Mouse (Mus musculus): ENCODE measurements at regions not wholly inside any gene's neighbourhood (a gene's known extent, or its start where the extent isn't known, plus 50 kb on each side); places are given as distances from the start of the nearest gene placed in this dataset.

DNA sequence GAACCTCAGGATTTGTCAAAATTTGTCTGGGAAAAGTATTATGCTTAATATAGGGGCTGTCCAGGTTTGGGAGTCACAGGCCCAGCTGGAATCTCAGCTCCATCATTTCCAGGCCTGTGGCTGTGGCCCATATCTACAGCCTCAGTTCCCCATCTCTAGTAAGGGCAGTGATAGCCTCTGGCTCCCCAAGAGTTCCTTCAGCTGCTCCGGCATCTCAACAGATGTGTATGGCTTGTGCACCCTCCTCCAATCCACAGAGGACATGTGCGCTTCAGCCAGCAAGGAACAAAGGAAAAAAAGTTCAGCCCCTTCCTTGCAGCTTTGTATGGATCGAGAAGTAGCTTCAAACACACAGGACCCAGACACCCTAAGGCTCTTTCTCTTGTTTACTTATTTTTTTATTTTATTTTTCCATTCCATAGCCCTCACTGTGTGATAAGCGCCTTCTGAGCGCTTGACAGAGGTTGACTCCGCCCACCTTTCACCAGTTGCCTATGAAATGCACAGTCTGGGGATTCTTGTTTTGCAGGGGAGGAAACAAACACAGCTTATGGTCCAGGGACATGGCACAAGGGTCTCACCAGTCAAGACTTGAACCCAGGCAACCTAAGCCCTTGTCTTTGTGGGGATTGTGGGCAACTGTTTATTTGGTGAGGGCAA is 222.3 kb upstream of the Klf3 start (continued):
- no peak for TF ChIP-seq USF2 (IDR thresholded peaks at IDR 0.05; ENCODE audit: borderline replicate concordance in 1 of 2, insufficient read depth in 1 of 2, low read depth in 1 of 2, low read length in 2 of 2)
- no peak for TF ChIP-seq SMC3 (IDR thresholded peaks at IDR 0.05; ENCODE audit: low read depth, low read length)
- TF ChIP-seq MYB (IDR thresholded peaks at IDR 0.05; ENCODE audit: low read depth, low read length) = no peak
- TF ChIP-seq EP300 (IDR thresholded peaks at IDR 0.05; ENCODE audit: low read depth in 1 of 2, low read length in 2 of 2) = no peak
- no peak for TF ChIP-seq GABPA (IDR thresholded peaks at IDR 0.05; ENCODE audit: low read depth, low read length)
- no peak for TF ChIP-seq MEF2A (IDR thresholded peaks at IDR 0.05; ENCODE audit: extremely low read depth, insufficient replicate concordance, low read depth, low read length, poor library complexity, severe bottlenecking)
- no peak for TF ChIP-seq ZC3H11A (IDR thresholded peaks at IDR 0.05; ENCODE audit: low read depth, low read length)
- no peak for TF ChIP-seq BHLHE40 (IDR thresholded peaks at IDR 0.05; ENCODE audit: borderline replicate concordance, low read depth, low read length)
- TF ChIP-seq GATA1 (IDR thresholded peaks at IDR 0.05; ENCODE audit: low read depth, low read length) = peak; percentile 28; the same call in 1 of the 2 replicates
- no peak for TF ChIP-seq CHD2 (IDR thresholded peaks at IDR 0.05; ENCODE audit: low read length)
- TF ChIP-seq POLR2A (IDR thresholded peaks at IDR 0.05; ENCODE audit: control insufficient read depth in 1 of 2, insufficient read depth in 1 of 2, low read depth in 1 of 2, low read length in 2 of 2, poor library complexity in 1 of 2) = no peak

DNA sequence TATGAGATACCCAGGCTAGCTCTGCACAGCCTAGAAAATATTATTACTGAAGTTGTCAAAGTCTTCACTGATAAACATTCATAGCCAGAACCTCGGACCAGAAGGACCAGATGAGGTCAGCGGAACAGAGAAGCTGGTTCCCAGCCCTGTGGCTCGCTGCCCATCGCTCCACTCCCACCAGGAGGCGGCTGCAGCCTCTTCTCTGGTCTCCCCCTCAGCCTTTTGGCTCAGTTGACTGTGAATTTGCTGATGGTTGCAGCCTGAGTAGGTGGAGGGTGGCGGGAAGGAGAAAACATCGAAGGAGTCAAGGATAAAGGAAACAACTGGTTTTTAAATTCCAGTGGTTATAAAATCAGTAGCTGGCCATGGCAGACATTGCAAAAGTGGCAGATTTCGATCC is 221.7 kb upstream of the Klf3 start:
- Histone ChIP-seq H3K9ac (ENCODE audit: control insufficient read depth, low read depth, low read length, poor library complexity, severe bottlenecking) (no peak overlapping the region), H3K4me1 (ENCODE audit: control insufficient read depth in 1 of 2, insufficient read depth in 2 of 2, low read length in 2 of 2) (peaks cover 28 to 44% of the 10 kb centered on the region in 2 experiments), H3K36me3 (ENCODE audit: control insufficient read depth in 1 of 2, insufficient read depth in 2 of 2, low read length in 2 of 2) (peaks cover 0 to 36% of the 10 kb centered on the region in 2 experiments; a peak in 2 of 4 replicates)

More for the DNA sequence above, 221.7 kb upstream of the Klf3 start:
- TF ChIP-seq MAZ (IDR thresholded peaks at IDR 0.05; ENCODE audit: low read depth, low read length) (no peak), MEF2A (IDR thresholded peaks at IDR 0.05; ENCODE audit: extremely low read depth, insufficient replicate concordance, low read depth, low read length, poor library complexity, severe bottlenecking) (no peak), MYC (IDR thresholded peaks at IDR 0.05; ENCODE audit: low read depth, low read length) (no peak), HCFC1 (IDR thresholded peaks at IDR 0.05; ENCODE audit: low read depth, low read length) (no peak), ZC3H11A (IDR thresholded peaks at IDR 0.05; ENCODE audit: low read depth, low read length) (no peak), MAFK (IDR thresholded peaks at IDR 0.05; ENCODE audit: borderline replicate concordance, low read depth, low read length) (no peak), MYB (IDR thresholded peaks at IDR 0.05; ENCODE audit: low read depth, low read length) (no peak), ZKSCAN1 (IDR thresholded peaks at IDR 0.05; ENCODE audit: low read depth, low read length) (no peak), CTCF (IDR thresholded peaks at IDR 0.05 in 2 of 3, conservative IDR thresholded peaks at IDR 0.05 in 1 of 3; ENCODE audit: control insufficient read depth in 1 of 3, insufficient read depth in 1 of 3, low read depth in 2 of 3, low read length in 3 of 3, poor library complexity in 1 of 3, severe bottlenecking in 1 of 3) (no peak), POLR2AphosphoS2 (IDR thresholded peaks at IDR 0.05; ENCODE audit: low read length) (no peak), UBTF (IDR thresholded peaks at IDR 0.05; ENCODE audit: borderline replicate concordance, insufficient read depth, low read depth, low read length) (no peak), ETS1 (IDR thresholded peaks at IDR 0.05; ENCODE audit: low read depth, low read length) (no peak), USF1 (IDR thresholded peaks at IDR 0.05; ENCODE audit: low read depth, low read length) (no peak), CHD1 (IDR thresholded peaks at IDR 0.05; ENCODE audit: low read depth, low read length) (no peak), SMC3 (IDR thresholded peaks at IDR 0.05; ENCODE audit: low read depth, low read length) (no peak), BHLHE40 (IDR thresholded peaks at IDR 0.05; ENCODE audit: borderline replicate concordance, low read depth, low read length) (no peak)
- H3K79me2 ChIP-seq (ENCODE audit: control insufficient read depth, insufficient read depth, low read length, poor library complexity) = no peaks in the 10 kb centered on the region
- no peak for DNase-seq (ENCODE audit: low read depth, low spot score)
- no peak overlapping the region for H3K27ac ChIP-seq (ENCODE audit: control insufficient read depth, low read depth, low read length)
- no peaks in the 10 kb centered on the region for H3K9me3 ChIP-seq (replicated peaks; ENCODE audit: insufficient read depth, low read length)
- H3K27me3 ChIP-seq (ENCODE audit: control insufficient read depth in 1 of 2, insufficient read depth in 2 of 2, low read length in 2 of 2) = no peaks in the 10 kb centered on the region
- H3K4me3 ChIP-seq (ENCODE audit: control insufficient read depth in 1 of 2, insufficient read depth in 1 of 2, low read depth in 2 of 2, low read length in 2 of 2) = no peak overlapping the region

Measured in MEL (cell line).